Mouse (Mus musculus) thymus, adult 2 months (tissue): ENCODE measurements around the gene Fam49a.

ENCODE experiments used
- CTCF ChIP-seq: fragments of 200-500 bp; IDR thresholded peaks from 2 replicates; pipeline ENCODE4 v1.5.1; 2012; ENCODE audit warnings: mild to moderate bottlenecking, control low read depth, low read length, moderate library complexity, borderline replicate concordance; ENCODE audit not compliant: control insufficient read depth, poor library complexity, insufficient read depth; ENCODE audit errors: extremely low read depth
- POLR2A ChIP-seq: fragments of 200-500 bp; IDR thresholded peaks from 2 replicates; pipeline ENCODE4 v1.6.1; 2012; ENCODE audit warnings: mild to moderate bottlenecking, low read length, control low read depth, moderate library complexity; ENCODE audit not compliant: control insufficient read depth, poor library complexity, insufficient read depth; ENCODE audit errors: extremely low read depth

DNA sequence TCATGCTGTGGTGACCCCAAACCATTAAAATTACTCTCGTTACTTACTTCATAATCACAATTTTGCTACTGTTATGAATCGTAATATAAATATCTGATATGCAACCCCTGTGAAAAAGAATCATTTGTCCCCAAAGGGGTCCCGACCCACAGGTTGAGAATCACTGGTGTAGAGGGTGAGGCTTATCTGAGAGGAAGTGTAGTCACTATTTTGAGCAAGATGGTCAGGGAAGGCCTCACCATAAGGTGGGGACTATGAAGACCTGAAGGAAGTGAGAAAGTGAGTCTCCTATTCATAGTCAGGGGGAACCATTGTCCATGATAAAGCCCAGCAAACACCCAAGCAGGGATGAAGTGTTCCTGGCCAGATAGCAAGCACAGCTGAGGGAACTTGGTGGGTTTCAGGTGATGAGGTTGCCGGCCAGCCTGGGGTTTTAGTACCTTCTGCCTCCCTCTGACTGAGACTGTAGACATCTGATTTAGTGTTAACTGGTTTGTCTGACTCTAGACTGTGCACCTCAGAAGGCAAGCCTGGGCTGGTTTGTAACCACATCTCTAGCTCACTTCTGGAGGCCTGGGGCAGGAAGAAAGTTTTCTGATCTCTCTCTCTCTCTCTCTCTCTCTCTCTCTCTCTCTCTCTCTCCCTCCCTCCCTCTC, 13.3 kb downstream of the Fam49a start:
- TF ChIP-seq CTCF (no peak), POLR2A (no peak)
